Mouse (Mus musculus) c-Kit-positive CD71-positive TER-119-positive erythroid progenitor cells, embryonic 14.5 days (primary cell): Measurements from ENCODE around the gene Wwc2.

Experiments
- DNase-seq: peaks from one replicate; pipeline ENCODE4 v3.0.0-alpha.2; 2013; ENCODE audit warnings: low spot score

The Wwc2 gene

DNA sequence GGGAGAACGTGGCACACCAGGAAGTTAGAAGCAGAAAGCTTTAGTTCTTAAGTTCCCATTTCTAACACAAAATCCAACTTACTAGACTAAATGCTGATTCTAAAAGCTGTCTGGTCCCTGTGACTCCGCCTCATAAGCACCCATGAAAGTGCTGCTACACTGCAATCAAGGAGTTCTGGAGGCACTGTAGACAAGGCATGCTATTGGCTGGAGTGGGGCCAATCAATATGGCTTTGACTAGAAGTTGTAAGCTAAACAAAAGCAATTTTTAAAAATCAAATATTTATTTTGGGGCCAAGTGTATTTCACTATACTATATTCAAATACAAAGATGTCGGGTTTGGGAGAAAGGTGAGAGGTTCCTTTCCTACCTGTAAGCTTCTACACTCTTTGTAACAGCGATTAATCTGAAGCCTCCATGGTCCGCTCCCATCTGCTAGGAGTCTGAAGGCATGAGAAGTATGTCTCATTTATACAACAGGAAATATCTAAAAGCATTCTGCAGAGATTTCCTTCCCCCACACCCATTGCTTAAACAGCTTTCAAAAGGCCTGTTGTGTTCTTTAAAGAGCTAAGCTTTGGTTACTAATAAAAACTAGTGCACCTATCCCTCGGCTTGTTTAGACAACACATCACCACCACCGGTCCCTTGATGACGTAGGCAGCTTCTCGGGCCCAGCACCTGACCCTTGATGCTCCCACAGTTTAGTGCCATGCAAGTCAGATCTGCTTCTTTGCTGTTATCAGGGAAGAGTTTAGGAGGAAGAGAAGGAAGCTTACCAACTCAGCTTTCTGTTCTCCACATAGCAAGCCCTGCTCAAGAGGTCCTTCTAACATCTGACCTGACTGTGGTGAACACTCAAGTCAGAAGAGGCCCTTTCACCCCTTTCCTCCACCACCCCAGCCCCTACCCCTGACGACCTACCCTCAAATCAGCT lies 50.5 kb downstream of the Wwc2 start:
- no peak for DNase-seq

DNA sequence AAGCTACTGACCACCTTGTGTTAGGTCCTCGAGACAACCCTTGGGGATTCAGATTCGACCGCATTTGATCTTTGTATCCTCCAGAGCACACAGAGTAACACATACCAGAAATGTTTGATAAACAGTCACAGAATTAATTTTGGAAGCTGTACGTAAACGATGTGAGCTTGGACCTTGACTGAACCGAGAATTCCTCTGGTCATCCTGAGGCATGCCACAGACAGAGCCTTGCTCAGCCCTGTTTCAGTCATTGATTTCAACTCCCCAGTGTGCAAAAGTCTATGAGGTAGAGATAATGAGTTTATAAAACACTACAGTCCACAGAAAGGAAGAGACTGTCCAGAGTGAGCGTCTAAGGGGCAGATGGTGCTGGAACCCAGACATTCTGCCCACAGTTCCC lies 51.5 kb downstream of the Wwc2 start:
- DNase-seq = no peak

DNA sequence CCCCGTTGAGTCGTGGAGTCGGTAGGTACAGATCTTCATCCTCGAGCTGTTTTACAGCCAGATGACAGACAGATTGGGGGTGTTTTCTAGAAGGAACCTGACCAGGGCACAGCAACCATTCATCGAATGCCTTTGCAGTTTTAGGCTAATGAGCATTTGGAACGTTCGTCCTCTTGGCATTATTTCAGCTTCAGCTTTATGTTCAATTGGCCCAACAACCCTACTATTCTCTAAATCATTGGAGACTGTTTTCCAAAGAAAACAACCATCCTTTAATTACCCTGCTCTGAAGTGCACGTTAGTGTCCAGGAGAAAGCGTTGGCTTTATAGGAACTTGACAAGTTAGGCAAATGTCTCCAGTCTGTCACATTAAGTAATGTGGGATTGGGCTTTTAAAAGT lies 54.3 kb downstream of the Wwc2 start:
- DNase-seq = no peak

DNA sequence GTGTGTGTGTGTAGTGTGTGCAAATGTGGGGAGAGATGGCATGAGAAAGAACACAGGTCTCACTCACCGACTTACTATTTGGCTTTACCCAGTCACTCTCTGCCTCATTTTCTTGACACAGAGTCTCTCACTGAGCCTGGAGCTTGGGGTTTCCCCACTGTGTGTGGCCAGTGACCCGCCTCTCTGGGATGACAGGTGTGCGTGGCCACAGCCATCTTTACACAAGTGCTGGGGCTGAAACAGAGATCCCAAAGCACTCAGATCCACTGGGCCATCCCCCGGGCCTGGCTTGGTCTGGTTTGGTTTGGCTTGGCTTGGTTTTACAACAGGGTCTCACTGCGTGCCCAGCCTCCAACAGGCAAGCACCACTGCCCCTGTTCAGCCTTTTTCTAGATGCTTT lies 55.3 kb downstream of the Wwc2 start:
- no peak for DNase-seq

DNA sequence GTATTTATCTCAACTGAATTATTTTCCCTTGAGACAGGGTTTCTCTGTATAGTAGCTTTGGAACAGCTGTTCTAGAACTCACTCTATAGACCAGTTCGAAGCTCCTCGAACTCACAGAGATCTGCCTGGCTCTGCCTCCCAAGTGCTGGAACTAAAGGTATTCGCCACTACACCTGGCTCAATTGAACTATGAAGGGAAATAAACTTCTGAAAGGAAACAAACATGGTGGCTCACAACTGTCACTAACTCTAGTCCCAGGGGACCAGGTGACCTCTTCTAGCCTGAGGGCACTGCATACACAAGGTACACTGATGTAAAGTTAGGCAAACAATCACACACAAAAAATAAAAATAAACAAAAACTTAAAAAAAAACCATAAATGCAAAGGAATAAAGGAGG lies 57.6 kb downstream of the Wwc2 start:
- no peak for DNase-seq

DNA sequence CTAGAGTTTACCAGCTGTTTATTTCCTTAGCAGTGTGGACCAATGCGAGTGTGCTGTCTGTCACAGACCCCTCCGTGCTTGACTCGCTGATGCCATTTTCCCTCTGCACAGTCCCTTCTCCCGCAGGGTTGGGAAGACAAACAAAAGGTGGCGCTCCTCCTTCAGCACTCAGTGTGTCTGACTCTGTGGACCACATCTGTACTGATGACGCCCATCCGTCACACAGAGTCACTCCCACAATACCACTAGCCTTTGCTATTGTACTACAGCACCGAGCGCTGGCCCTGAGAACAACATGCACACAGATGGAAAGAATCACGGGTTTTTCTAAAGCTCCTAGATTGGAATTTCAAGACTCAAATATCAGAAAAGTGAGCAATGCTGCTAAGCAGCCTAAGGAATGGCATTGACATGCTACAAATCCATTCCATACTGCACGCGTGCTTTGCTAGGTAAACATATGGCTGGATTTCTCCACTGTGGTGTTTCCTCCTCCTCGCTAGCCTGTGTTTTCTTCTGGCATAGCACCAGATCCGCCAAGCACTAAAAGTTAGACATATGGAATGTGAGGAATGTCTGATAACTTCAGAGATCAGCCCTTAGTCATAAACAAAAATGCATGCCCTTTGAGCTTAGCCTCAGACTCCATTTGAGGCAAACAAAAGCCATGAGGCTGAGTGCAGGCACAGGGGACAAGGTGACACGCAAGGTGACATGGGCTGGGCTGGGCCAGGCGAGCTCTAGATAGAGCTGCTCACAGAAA lies 58.5 kb downstream of the Wwc2 start:
- DNase-seq = no peak

DNA sequence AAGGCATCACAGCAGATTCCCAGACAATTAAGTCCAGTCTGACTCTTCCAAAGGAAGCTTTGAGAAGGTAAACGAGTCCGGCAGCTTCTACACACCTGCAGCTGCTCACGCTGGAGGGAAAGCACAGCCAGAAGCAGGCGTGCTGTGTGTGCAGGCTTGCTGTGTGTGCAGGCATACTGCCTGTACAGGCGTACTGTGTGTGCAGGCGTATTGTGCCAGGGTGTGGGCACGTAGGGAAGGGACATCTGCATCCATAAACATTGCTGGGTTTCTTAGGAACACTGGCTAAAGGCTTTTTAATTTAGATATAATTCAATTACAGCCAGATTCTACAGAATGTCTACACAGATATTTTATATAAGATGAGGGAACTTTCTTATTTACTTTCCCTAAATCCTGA lies 59.4 kb downstream of the Wwc2 start:
- DNase-seq = no peak

DNA sequence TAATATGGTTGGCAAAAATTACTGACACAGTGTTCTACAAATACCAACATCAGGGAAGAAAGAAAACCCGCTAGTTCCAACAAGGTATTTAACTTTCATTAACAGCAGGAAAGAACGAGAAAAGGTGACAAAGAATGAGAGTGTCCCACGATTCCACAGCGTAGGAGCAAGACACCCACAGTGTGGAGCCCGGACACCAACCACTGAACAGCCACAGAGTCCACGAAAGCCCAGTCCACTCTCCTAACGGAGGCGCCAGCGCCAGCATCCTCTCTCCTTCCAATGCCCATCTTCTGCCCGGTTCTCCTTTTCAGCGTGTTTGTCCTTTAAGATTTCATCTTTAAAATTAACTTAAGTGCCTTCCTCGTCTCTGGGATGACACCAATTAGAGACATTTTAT lies 61.1 kb downstream of the Wwc2 start:
- DNase-seq = no peak

DNA sequence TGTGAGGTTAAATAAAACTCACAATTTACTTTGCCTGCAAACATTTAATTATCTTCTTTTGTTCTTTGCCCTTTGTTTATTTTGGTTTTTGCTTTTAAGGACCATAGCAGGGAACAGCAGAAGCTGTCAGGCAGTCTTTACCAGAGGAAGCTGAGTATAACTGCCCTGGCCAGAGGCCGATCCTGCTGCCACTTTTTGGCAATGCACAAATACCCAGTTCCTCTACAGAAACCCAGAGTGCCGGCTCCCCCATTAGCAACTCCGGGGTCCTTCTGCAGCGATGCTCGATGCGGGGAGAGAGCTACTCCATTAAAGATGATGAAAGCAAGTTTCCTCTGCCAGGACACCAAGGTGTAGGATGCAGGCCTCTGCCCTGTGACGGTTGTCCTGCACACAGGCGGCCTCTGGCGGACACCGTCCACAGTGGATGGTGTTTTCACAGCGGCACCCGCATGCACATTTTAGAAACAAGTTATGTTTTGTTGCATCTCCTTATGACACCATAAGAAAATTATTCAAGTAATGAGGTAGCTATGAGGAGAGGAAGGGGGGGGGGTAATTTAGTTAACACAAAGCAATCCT lies 62.0 kb downstream of the Wwc2 start:
- no peak for DNase-seq

DNA sequence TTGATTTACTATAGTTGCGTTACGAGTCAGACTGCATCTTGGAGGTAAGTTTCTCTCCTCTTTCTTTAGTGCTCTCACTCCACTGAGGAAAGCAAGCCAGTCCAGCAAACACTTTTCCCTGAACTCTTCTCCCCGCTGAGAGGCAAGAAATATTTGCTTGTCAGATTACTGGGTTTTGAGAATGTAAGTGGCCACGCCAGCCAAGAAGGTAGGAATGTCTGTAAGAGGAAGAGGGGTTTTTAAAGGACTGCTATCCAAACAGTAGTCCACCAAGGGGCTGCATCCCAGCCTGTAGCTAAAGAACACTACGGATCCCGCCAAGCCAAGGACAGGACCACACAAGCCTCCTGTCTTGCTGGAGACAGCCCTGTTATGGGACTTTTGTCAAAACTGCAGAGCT lies 65.8 kb downstream of the Wwc2 start:
- no peak for DNase-seq

DNA sequence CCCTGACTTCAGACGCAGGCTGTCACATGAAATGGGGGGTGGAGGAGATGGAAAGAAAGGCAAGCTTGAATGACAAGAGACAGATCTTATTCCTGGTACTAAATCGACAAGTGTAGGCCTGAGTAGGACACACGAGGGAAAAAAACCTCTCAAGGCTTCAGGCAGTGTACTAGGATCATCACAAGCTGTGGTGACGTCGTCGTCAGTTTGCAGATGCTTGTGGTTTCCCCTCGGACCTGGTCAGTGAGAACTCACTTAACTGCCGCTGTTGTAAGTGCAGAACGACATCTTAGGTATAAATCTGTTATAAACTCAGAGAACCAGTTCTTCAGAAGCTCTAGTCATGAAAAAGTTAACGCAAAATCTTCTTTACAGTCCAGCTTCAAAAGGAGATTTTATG lies 67.9 kb downstream of the Wwc2 start:
- no peak for DNase-seq

DNA sequence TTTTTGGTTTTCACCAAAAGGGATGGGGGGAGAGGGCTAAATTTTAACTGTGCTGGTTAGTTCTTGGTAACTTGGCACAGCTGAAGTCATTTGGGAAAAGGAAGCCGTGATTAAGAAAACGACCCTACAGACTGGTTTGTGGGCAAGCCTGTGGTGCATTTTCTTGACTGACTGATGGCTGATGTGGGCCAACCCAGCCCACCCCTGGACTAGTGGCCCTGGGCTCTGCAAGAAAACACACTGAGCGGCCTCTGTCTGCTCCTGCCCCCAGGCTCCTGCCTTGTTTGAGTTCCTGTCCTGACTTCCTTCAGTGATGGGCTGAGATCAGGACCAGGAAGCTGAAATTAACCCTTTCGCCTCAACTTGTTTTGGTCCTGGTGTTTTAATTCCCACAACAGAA lies 68.7 kb downstream of the Wwc2 start:
- no peak for DNase-seq

DNA sequence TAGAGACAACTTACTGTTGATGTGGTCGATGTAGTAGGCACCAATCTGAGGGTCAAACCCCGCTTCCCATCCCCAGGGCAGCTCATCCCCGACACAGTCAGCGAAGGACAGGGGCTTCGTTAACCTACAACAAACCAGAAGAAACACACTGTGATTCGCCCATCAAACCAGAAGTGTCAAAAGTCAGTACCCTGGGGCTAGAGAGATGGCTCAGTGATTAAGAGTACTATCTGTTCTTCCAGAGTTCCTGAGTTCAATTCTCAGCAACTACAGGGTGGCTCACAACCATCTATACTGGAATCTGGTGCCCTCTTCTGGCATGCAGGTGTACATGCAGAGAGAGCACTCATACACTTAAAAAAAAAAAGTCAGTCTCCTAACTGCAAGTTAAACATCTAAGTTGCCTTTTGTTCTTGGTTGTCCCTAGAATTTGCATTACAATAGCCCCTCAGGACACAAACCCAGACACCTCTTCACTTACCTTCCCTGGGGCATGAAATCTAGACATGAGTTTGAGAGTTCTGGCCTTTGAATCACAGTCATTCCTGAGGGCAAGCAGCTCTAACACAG lies 70.1 kb downstream of the Wwc2 start:
- DNase-seq = no peak

DNA sequence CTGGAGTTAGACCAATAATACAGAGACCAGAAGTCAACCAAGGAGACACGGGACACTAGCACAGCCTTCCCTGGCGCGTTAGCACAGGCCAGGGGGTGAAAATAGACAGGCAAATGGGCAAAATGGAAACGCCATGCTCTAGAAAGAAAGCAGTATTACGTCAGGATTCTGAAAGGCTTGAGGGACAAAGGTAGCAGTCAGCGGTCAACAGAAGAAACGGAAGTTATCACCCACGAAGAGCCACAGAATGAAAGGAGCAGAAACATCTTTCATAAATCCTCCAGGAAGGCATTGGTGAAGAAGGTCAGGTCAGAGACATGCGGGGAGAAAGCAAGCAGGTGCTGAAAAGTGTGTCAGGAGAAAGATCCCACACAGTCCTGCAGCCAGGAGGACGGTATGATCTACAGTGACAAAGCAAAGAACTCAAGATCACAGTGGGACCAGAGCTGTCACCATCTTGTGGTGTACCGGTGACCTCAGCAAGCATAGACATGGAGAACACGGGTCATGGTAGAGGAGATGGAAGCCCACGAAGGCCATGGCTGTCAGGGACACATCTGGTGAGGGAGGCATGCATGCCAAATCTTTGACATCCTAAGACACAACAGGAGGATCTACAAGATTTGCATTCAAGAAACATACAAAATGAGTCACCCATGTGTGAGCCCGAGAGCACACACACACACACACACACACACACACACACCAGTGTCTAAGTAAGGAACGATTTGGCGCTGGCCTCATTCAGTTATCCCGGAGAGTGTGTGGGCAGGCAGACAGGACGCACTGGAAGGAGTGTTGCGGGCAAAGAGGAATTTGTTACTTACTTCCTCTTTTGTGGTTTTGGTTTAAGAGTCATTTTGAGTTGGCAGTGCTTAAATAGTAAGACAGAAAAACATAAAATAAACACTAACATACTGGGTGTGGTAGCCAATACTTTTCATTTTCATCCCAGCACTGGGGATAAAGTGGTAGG lies 73.4 kb downstream of the Wwc2 start:
- no peak for DNase-seq

DNA sequence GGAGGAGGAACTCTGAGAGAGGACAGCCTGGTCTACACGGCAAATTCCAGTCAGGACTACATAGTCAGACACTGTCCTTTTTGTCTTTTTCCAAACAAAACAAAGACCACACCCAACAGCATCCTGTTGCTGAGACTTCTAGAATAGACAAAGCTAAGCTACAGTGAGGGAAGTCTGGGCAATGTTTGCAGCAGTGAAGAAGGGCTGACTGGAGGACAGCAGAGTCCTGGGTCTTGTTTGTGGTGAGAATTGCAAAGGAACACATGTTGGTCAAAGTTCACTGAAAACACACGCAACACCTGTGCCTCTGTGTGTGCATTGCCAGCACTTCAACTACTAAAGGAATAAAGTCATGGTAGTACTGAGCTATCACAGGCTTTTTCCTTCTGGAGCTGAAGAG lies 75.2 kb downstream of the Wwc2 start:
- no peak for DNase-seq

DNA sequence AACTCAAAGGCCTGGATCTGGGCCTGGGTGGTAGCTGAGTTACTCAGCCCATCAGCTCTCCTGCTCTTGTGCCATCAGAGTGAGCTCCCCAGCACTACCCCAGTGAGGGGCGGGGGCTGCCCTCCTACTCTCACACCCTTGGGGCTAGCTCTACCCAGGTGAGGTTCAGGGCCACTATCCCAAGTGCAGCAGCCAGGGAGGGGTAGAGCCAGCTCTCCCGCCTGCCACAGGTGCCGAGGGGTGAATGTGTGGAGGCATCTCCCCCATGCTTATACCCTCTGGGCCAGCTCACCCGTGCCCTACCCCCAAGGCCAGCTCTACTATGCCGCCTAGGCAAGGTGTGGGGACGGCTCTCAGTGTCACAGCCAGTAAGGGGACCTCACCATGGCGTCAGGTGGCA lies 75.8 kb downstream of the Wwc2 start:
- DNase-seq = no peak

DNA sequence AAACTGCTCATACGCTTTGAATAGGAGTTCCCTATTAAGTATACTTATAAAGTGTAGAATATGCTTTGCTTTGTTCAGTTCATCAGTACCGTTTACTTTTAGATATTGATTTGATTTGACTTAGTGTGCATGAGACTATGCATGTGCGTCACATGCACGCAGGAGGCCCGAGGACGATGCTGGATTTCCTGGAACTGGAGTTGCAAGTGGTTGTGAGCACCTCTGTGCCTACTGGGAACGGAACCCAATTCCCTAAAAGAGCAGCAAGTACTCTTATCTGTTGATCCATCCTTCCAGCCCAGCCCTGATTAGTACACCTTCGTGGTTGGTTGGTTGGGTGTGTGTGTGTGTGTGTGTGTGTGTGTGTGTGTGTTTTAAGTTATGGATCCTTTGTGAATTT lies 76.6 kb downstream of the Wwc2 start:
- no peak for DNase-seq

DNA sequence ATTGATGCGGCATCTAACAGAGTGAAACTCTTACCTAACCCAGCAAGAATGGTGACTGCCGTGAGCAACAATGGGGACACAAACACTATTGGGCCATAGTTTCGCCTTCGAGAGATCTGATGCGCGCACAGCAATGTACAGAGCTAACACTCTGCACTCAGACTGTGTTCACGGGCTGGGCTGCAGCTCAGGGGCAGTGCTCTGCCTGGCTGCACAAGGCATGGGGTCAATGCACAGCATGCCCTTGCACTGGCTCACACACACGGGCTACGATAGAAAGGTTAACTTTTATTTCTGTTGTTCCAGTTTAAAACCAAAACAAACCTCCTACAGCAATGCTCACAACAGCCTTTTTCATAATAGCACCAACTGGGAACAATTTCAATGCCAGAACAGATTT lies 77.1 kb downstream of the Wwc2 start:
- DNase-seq = no peak

DNA sequence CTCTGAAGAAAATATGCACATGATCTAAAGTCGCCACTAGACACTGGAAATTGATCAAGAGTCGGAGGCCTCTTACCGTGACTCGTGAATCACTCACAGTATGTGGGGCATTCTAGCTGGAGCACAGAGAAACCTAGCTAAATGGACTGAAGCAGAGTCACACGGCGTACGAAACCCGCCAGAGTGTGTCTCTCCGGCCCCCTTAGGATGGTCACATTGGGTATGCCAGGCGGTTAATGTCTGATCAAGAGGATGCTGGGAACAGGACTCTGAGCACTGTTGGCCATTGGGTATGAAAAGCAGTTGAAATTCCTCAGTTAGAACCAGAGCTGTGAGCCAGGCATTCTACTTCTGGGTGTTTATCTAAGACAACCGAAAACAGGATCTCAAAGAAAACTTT lies 81.0 kb downstream of the Wwc2 start:
- no peak for DNase-seq

DNA sequence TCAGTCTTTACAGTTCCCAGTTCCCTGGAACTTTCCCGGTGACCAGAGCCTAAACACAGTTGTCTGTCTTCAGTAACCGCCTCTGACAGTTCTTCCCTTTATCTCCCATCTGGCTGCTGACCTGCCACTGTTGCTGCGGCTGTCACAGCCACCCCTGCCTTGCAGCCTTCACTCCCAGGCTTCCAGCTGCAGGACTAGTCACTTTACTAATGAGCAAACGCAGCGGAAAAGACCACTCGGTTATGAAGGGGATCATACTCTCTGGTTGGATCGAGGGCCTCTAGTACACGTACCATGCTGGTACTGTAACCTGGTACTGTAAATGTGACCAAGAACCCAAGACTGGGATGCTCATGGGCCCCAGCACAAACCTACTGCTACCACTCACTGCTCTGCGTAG lies 83.7 kb downstream of the Wwc2 start:
- DNase-seq = no peak

DNA sequence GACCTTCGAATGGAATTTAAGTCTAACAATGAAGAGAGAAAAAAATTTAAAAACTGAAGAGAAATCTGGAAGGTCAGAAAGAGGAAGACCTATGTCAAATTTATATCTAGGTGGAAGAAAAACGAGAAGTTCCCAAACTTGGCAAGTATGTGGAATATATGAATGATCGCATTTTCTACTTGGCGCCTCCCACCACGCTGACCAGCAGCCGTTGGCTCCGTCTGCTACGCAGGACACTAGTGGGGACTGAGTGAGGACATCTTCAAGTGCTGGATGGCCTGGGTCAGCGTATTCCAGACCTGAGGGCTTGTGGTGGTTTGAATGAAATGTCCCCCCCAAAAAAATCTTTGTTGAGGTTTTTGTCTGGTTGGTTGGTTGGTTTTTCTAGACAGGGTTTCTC lies 84.6 kb downstream of the Wwc2 start:
- DNase-seq = no peak

DNA sequence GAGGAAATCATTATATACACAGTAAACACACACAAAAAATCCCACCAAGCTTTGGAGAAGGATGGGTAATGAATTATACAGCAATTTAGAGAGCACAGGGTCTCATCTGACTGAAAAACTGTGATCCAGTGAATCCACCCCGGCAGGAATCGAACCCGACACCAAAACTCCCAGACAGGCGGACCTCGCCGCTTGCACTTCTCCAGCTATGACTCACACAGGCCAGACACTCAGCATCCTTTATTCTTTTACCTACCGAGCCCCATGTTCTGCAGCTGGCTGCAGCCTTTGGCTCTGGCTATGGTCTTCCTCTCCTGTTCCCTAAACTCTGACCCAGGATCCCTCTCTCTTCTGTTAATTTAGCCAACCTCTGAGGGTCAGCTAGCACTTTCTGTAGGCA lies 85.5 kb downstream of the Wwc2 start:
- no peak for DNase-seq
